Mouse (Mus musculus) brown adipose tissue, adult 24 weeks (tissue): ENCODE results near the gene Tmem45a2. TPM values are rescaled to one million over a fixed set of nuclear protein-coding genes. Genes with fewer than 3 reads are reported as not detected.
"Not testable (repeated sequence)": the region's sequence is repeated elsewhere in the genome, so short reads cannot be mapped to it uniquely, and the experiment has no call there.

Source experiments
- H3K27ac ChIP-seq: fragments of 200-500 bp; replicated peaks from 2 replicates; pipeline ENCODE4 v1.5.1; 2012; ENCODE audit warnings: low read depth, mild to moderate bottlenecking, low read length
- H3K4me1 ChIP-seq: fragments of 200-500 bp; 2 replicates; pipeline ENCODE4 v1.6.1; 2012; ENCODE audit warnings: low read length, mixed read lengths; ENCODE audit not compliant: control insufficient read depth, insufficient read depth, insufficient read length
- H3K4me3 ChIP-seq: fragments of 200-500 bp; 2 replicates; pipeline ENCODE4 v1.5.1; 2012; ENCODE audit warnings: low read depth, mild to moderate bottlenecking, low read length, moderate library complexity; ENCODE audit not compliant: insufficient read depth
- polyA plus RNA-seq: library from polyadenylated mRNA; stranded (reverse); fragments of >200 nt; gene quantifications from 2 replicates; pipeline ENCODE4 v1.2.4, GENCODE M21; 2012; ENCODE audit not compliant: missing spikeins, insufficient read depth, insufficient read length

The Tmem45a2 gene
- polyA plus RNA-seq, 1 experiment, result not detected

DNA sequence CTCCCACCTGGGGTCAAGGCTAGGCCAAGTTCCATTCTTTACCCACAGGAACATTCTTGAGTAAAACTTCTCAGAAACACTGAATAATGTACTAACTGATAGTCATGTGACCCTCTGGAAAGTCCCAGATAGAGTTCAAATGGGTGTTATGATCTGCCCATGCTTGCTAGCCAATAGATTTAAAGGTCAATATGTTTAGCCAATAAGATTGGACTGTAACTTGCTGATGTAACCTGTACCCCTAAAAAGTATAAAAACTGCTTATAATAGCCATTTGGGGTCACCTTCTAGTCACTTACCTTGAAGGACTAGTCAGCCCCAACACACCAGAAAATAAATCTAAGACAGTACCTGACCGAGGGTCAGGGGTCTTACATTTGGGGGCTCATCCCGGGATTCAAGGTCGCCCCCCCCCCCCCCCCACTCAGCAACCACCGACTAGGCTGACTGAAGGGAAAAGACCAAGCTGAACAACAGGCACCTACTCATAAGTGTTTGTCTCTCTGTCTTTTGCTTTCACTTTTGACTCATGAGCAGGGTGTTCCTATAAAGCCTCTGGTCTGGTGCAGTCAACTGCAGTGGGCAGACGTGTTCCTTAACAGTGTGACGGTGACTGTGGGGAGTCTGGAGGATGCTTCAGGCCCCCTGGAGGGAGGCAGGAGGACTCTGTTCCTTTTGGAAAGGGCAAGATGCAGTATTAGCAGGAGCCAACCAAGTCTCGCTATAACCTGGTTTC, 40.9 kb downstream of the Tmem45a2 start:
- Histone ChIP-seq H3K4me3 (no peak overlapping the region), H3K4me1 (no peaks in the 10 kb centered on the region), H3K27ac (no peak overlapping the region)

DNA sequence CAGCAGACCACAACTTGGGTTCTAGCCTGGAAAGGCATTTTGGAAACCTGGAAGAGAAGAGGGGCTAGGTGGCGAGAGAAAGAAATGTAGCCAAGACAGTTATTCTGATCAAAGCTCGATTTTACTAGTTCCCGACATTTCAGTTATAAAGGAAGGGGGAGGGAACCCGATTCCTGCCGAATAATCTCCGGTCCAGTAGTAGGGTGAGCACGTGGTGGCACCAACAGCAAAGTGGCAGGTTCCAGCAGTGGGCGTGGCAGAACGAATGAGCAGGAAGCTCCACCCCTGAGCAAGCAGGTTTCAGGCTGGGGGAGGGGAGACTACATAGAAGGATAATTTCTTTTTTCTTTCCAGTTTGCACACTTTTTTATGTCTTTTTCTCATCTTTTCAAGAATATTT, 72.9 kb downstream of the Tmem45a2 start:
- H3K27ac ChIP-seq, H3K4me1 ChIP-seq, H3K4me3 ChIP-seq: not testable (repeated sequence)

Other genes with a start within 250 kb of the Tmem45a2 start
- gene Tmem45a, start 185.2 kb downstream of the Tmem45a2 start, polyA plus RNA-seq, result 2.2 and 3.8 TPM in 2 replicates
- not detected in 2 replicates for gene Lnp1, start 143.3 kb downstream of the Tmem45a2 start, polyA plus RNA-seq
- 34.9 and 35.8 TPM in 2 replicates for gene Tomm70a, start 50.3 kb upstream of the Tmem45a2 start, polyA plus RNA-seq
- gene Nit2, start 96.0 kb upstream of the Tmem45a2 start, polyA plus RNA-seq, result 96.0 and 102 TPM in 2 replicates
- gene Tbc1d23, start 160.1 kb upstream of the Tmem45a2 start, polyA plus RNA-seq, result 13.4 and 17.2 TPM in 2 replicates
- not detected in 2 replicates for gene Tmem30c, start 221.5 kb upstream of the Tmem45a2 start, polyA plus RNA-seq